Mouse (Mus musculus): ENCODE data around the gene Nup160.

Gene Nup160

DNA sequence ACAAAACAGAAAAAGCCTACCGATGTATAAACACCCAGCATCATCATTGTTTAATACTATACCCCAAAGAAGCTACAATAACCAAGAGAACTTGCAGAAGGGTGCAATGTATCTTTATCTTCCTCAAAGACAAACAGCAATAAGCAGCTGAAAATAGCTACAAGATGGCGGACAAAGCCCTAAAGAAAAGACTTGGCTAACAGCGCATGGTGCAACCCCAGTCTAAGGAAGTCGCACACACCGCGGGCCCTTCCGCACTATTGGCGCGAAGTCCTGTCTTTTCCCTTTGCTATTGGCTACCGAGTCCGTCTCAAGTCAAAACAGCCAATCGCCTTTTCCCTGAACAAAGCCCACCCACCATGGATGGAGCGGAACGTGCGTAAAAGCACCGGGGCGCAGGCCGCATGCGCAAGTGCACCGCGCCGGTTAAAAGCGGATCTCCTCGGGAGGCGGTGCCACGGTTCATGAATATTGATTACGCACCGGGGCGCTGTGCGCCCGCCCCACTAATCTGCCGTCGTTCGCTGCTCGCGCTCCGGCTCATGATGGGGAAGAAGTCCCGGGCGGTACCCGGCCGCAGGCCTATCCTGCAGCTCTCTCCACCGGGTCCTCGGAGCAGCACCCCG lies 68.2 kb downstream of the Nup160 start, which contains the start of gene Fnbp4:
Fnbp4 (plus strand) TSS at position 318 of the 626 bp plus-strand sequence.
- DNase-seq (ENCODE audit: low read depth, low spot score) = peak; percentile 98

DNA sequence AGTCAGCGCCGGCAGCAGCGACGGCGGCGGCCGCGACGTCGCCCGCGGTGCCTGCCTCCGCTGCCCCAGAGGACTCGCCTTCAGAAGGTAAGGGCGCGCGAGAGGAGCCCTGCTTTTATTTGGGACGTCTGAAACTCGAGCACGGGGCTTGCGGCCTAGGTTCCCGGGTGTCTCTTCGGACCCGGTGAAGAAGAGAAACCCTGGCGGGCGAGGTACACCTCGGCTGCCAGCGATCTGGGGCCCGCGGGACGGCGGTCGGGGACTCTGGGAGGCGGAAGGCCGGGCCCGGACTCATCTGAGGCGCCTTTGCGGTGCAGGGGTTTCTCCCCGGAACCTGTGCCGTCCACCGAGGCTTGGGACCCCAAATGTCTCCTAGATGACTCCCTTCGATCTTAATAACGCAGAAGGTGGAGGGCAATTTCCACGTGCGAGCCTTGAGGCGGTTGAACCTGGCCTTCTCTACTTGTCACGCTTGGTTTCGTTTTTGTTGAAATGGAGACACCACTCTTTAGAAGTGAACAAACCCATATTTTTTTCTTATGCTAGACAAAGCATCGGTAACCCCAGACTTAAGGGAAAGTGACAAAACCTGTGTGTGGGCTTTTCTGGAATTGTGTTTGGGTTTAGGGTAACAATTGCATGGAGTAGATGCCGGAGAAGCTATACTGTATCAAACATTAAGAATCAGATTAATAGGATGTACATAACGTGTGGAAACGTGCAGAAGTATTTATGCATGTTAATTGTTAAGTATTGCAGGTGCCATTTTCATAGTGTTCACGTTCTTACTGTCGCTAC lies 68.9 kb downstream of the Nup160 start:
- no peak for DNase-seq (ENCODE audit: low read depth, low spot score)

DNA sequence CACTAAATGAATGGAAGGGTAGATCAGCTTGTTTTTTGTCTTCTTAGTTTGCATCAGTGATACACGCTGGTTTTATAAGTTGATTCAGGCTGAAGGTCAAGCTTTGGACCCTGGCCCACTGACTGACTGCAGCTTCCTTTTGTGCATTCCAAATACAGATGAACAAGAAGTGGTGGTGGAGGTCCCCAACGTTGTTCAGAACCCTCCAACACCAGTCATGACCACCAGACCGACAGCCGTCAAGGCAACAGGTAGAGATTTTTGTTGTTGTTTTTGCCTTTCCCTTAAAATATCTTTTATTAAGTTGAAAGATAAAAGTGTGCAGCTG lies 69.5 kb downstream of the Nup160 start:
- no peak for DNase-seq (ENCODE audit: low read depth, low spot score)

DNA sequence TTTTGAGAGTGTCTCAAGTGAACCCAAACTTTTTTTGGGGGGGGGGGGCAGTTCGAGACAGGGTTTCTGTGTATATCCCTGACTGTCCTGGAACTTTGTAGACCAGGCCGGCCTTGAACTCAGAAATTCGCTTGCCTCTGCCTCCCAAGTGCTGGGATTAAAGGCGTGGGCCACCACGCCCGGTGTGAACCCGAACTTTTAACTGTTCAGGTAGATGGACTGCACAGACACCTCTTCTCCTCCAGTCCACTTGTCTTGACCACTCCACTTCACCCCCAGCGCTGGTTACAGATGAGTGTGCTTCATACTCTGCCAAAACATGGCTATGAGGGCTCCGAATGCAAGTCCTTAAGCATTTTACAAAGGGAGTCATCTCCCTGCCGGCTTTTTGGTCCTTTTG lies 70.1 kb downstream of the Nup160 start:
- no peak for DNase-seq (ENCODE audit: low read depth, low spot score)

DNA sequence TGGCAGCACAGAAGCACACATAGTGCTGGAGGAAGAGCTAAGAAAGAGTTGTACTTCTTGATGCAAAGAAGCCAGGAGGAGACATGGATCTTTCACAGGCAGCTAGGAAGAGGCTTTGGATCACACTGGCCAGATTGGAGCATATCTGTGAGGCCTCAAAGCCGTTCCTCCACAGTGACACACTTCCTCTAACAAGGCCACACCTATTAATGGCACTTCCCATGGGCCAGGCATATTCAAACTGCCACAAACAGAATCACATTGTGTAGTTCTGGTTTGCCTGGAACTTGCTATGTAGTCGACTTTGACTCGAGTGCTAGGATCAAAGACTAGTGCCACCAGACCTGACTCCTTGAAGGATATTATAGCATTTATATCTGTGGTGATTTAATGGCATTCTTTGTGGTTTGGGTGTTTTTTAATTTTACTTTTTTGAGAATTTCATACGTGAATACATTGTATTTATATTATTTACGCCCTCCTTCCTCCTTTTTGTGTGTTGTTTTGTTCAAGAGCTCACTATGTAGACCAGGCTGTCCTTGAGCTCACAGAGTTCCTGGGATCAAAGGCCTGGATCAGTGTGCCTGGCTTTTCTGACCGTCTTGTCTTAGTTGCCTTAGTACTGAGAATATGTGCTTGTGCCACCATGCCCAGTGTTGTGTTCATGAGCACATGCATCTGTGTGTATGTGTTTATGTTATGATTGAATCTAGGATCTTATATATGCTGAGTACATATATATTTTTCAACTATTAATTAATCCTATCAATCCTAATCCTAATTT lies 72.9 kb downstream of the Nup160 start:
- no peak for DNase-seq (ENCODE audit: low read depth, low spot score)

DNA sequence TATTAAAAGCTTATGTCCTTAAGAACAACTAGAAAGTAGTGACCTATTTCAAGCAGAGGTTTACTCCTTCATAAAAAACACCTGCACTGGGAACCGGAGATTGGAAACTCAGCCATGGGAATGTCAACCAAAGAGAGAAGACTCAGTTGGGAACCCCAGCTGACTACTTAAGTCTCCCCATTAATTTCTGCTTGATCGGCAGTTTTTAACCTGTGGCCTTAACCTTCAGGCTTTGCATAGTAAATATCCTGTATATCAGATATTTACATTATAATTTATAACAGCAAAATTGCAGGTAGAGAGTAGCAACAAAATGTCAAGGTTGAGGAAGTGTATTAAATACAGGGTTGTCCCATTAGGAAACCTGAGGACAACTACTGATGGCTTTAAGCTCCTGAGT lies 76.5 kb downstream of the Nup160 start:
- no peak for DNase-seq (ENCODE audit: low read depth, low spot score)

DNA sequence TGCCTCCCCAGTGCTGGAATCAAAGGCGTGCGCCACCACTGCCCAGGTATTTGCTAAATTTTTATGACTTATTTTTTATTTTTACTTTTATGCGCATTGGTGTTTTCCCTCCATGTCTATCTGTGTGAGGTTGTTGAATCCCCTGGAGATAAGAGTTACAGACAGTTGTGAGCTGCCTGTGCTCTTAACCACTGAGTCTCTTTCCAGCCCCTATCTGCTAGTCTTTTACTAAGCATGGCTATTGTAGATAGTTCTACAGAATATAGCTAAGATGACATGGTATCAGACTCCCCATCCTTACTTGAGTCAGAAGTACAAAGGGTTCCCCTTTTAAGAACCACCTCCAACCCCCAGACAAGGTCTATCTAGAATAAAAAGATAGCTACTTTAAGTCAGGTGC lies 77.2 kb downstream of the Nup160 start:
- no peak for DNase-seq (ENCODE audit: low read depth, low spot score)

DNA sequence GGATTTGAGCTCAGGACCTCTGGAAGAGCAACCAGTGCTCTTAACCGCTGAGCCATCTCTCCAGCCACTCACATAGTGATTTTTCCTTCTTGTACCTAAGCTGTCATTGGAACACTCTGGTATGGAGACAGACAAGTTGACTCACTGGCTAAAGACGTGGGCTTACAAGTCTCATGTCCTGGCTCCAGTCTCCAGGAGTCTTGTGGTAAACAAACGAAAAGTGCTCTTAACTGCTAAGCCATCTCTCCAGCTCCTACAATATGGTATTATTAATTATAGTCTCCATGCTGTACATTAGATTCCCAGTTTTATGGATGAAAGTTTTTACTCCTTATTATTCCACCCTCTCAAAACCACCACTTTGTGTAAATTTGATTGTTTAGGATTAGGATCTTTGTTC lies 88.1 kb downstream of the Nup160 start:
- no peak for DNase-seq (ENCODE audit: low read depth, low spot score)

DNA sequence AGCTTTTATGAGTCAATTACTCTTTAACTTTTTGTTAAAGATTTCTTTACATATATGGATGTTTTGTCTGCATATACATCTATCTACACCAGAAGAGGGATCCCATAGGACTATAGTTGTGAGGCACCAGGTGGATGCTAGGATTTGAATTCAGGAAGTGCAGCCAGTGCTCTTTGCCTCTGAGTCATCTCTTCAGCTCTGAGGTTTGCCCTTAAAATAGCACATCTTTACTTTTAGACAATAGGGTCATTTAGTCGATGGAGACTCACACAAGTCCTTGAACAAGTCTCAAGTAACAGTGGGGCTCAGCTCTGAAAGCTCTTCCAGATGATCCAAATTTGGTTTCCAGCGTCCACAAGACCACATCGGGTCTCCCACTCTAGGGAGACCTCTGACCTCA lies 104.3 kb downstream of the Nup160 start:
- no peak for DNase-seq (ENCODE audit: low read depth, low spot score)

DNA sequence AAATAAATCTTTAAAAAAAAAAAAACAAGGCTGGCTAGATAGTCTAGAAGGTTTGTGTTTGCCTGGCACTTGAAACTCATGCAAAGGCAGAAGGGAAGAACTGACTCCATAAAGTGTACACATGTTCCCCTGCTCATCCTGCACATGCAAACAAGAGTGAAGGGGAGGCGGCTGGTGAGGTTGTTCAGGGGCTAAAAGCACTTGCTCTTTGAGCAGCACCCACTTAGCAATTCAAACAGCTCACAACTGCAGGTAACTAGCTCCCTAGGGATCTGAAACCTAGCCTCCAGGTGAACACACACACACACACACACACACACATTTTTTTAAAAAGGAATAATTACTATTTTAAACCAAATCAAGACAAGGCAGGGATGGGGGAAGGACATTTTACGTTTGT lies 104.9 kb downstream of the Nup160 start:
- DNase-seq (ENCODE audit: low read depth, low spot score) = no peak

DNA sequence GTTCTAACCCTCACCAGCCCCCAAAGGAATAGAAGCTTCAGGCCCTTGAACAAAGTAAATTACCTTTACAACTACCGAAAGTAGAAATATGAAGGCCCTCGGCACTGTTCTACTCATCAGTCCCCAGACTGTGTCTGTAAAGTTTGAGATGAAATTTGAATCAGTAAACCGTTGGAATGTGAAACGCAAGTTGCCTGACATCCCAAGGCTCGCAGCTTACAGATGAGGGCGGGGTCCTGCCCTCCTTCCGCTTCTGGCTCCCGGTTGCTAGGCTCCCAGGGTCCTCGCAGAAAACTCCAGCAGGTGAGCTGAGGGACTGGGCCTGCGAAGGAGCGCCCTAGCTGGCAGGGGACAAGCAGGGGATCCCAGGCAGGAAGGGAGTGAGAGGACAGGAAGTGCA lies 105.4 kb downstream of the Nup160 start, which contains the start of gene Agbl2:
Agbl2 (plus strand) TSS at position 270 of the 400 bp plus-strand sequence.
- DNase-seq (ENCODE audit: low read depth, low spot score) = no peak

DNA sequence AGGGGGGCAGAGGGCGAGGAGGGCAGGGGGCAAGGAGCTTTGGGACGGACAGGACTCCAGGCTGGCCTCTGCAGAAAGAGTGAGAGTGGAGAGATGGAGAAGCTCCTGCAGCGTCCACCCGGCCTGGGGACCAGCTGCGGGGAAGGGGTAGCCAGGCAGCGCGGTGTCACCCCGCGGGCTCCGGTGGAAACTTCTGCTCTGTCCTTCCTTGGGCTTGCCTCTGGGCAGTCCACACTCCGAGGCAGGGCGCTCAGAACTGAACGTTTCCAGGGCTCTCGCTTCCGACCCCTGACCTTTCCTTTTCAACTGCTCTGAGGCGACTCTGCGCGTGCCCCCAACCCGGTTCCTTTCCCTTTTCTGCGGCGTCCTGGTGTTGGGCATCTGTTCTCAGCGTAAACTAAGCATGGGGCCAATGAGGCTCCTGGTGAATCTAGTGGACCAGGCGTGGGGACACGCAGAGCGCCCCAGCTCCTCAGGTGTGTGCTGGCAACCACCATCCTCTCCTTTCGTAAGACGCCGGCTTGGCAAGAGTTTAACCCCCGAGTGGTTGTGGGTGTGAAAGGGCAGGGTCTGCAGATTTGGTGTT lies 106.0 kb downstream of the Nup160 start:
- DNase-seq (ENCODE audit: low read depth, low spot score) = peak; percentile 4

Data from retina, postnatal 7 days (tissue).